ENCODE assay signal across 8 mouse cellular contexts in genomic region chr19:59074381-59074780, GRCm38 (mm10). TPM values are rescaled to one million over a fixed set of nuclear protein-coding genes. Genes with fewer than 3 reads are reported as not detected.
A peak's percentile ranks its signal among the peaks of the same experiment; 100 is the strongest.
DNase-seq lines count a peak whose midpoint lies in the region; ATAC-seq and TF ChIP-seq lines count a peak whose summit lies in the region.

No protein-coding gene starts in this region.

- TF ChIP-seq POLR2A in cerebellum, adult 2 months (IDR thresholded peaks at IDR 0.05; ENCODE audit: borderline replicate concordance, insufficient read depth, low read length): no peak

- no peak for DNase-seq in cerebellum, adult 2 months
- no peak for DNase-seq in cerebellum, adult 8-10 months
- DNase-seq in neural tube, embryonic 10.5 days (ENCODE audit: extremely low spot score, low spot score): no peak
- DNase-seq in adrenal gland, postnatal 36 days: no peak
- DNase-seq in layer of hippocampus, postnatal 25 days (ENCODE audit: extremely low spot score in 1 of 2, low spot score in 1 of 2): no peak

- H3K9ac ChIP-seq in neural tube, embryonic 12.5 days: no peak overlapping the region
- no peak overlapping the region for H3K9ac ChIP-seq in intestine, postnatal 0 days (ENCODE audit: low read depth, low read length)

- H3K27me3 ChIP-seq in cerebellum, adult 2 months (ENCODE audit: control insufficient read depth, insufficient read depth, low read length): no peaks in the 10 kb centered on the region
- peaks cover 37% of the 10 kb centered on the region for H3K27me3 ChIP-seq in neural tube, embryonic 12.5 days (replicated peaks)
- peaks cover 2% of the 10 kb centered on the region; the same call in 1 of the 2 replicates for H3K27me3 ChIP-seq in intestine, postnatal 0 days (replicated peaks; ENCODE audit: control insufficient read depth, insufficient read depth, low read length)

- no peaks in the 10 kb centered on the region for H3K36me3 ChIP-seq in neural tube, embryonic 12.5 days
- H3K36me3 ChIP-seq in intestine, postnatal 0 days (ENCODE audit: control insufficient read depth, insufficient read depth): no peaks in the 10 kb centered on the region

- H3K9me3 ChIP-seq in neural tube, embryonic 12.5 days: no peaks in the 10 kb centered on the region
- H3K9me3 ChIP-seq in intestine, postnatal 0 days (ENCODE audit: control insufficient read depth): no peaks in the 10 kb centered on the region

- no peak overlapping the region for H3K27ac ChIP-seq in cerebellum, adult 2 months (ENCODE audit: insufficient read depth, low read length)
- no peak overlapping the region for H3K27ac ChIP-seq in neural tube, embryonic 12.5 days
- no peak overlapping the region for H3K27ac ChIP-seq in intestine, postnatal 0 days (ENCODE audit: low read depth, low read length)

- ATAC-seq in neural tube, embryonic 12.5 days (ENCODE audit: low FRiP score, low read depth): no peak
- no peak for ATAC-seq in intestine, postnatal 0 days
- no peak for ATAC-seq in erythroblast, adult 5-6 weeks (replicated peaks; ENCODE audit: low FRiP score, poor library complexity, severe bottlenecking)

- no peak for TF ChIP-seq CTCF in cerebellum, adult 2 months (IDR thresholded peaks at IDR 0.05; ENCODE audit: borderline replicate concordance, insufficient read depth, low read depth, low read length)
- no peak for TF ChIP-seq CTCF in intestine, postnatal 0 days (IDR thresholded peaks at IDR 0.05; ENCODE audit: low read depth)

- peak overlapping the region; percentile 90 for H3K4me3 ChIP-seq in cerebellum, adult 2 months (replicated peaks; ENCODE audit: insufficient read depth, low read depth, low read length)
- peak overlapping the region; percentile 63; the same call in 1 of the 2 replicates for H3K4me3 ChIP-seq in neural tube, embryonic 12.5 days
- H3K4me3 ChIP-seq in intestine, postnatal 0 days (ENCODE audit: low read depth, low read length): peak overlapping the region; percentile 65; the same call in 1 of the 2 replicates

- H3K4me1 ChIP-seq in cerebellum, adult 2 months (ENCODE audit: control insufficient read depth, insufficient read depth, low read length): peaks cover 6% of the 10 kb centered on the region
- H3K4me1 ChIP-seq in neural tube, embryonic 12.5 days: peaks cover 11% of the 10 kb centered on the region; the same call in 1 of the 2 replicates
- H3K4me1 ChIP-seq in intestine, postnatal 0 days (replicated peaks; ENCODE audit: control insufficient read depth, insufficient read depth, low read length): no peaks in the 10 kb centered on the region; the same call in none of the 2 replicates

- 72% methylated on average over 3 of the region's 3 CpGs for WGBS in cerebellum, adult 2 months
- WGBS in neural tube, embryonic 12.5 days: 64% methylated on average over 3 of the region's 3 CpGs
- WGBS in intestine, postnatal 0 days: 58% methylated on average over 3 of the region's 3 CpGs

- peak overlapping the region; percentile 97 for H3K4me2 ChIP-seq in neural tube, embryonic 12.5 days (replicated peaks)
- H3K4me2 ChIP-seq in intestine, postnatal 0 days (replicated peaks; ENCODE audit: low read depth): peak overlapping the region; percentile 95

RNA-seq across cellular contexts. Expression of gene Shtn1, which starts 1.5 kb away (rescaled TPM):
- 19.2 and 22.5 TPM in 2 replicates for polyA plus RNA-seq in cerebellum, adult 2 months (2012; rRNA removed)
- 10.2 and 12.9 TPM in 2 replicates for polyA plus RNA-seq in neural tube, embryonic 12.5 days (2016; fragmentation: Nextera tagmentation; extraction: Ambion mirVana)
- 11.0 and 11.8 TPM in 2 replicates for polyA plus RNA-seq in intestine, postnatal 0 days (2015; fragmentation: Nextera tagmentation; extraction: Ambion mirVana)
- 10 to 100 TPM; 12.8 to 22.2 TPM for total RNA-seq in adrenal gland, postnatal 36 days (2021)
- total RNA-seq in erythroblast, adult 5-6 weeks (2015; ENCODE audit: low replicate concordance): 0.63 and 1.2 TPM in 2 replicates
- 0.94 and 0.98 TPM in 2 replicates for total RNA-seq in erythroblast, adult 5-6 weeks (2017; ENCODE audit: low replicate concordance)
- 10 to 100 TPM; 18.7 to 25.4 TPM for total RNA-seq in layer of hippocampus, postnatal 25 days (2021)

Comparison
In these comparisons a context has a peak if more than half of its experiments do, and no peak if none do; other contexts are left out.
1. RNA of gene Shtn1, which starts 1.5 kb away (total RNA-seq): 18.7 to 25.4 TPM in layer of hippocampus, postnatal 25 days and 12.8 to 22.2 TPM in adrenal gland, postnatal 36 days; 0.63 to 1.2 TPM in erythroblast, adult 5-6 weeks; every median in the first group is over 4 times any median in the second.
2. Peak in every context shown above with its lines, with median percentiles within 50 percentile points of each other: H3K4me3 ChIP-seq.